Mouse (Mus musculus) limb, embryonic 14.5 days (tissue): ENCODE measurements around the gene Gpsm1. TPM values are rescaled to one million over a fixed set of nuclear protein-coding genes. Genes with fewer than 3 reads are reported as not detected.
"Not testable (repeated sequence)": the region's sequence is repeated elsewhere in the genome, so short reads cannot be mapped to it uniquely, and the experiment has no call there.

Experiments
- ATAC-seq: fragments of 200-750 bp; cut with Nextera tagmentation; 2 replicates; pipeline ENCODE4 v1.8.0; 2017; ENCODE audit warnings: low read depth, moderate number of reproducible peaks, moderate TSS enrichment; ENCODE audit not compliant: low FRiP score
- DNase-seq: peaks from one replicate; pipeline ENCODE4 v3.0.0-alpha.2; 2015; ENCODE audit warnings: low spot score
- H3K27ac ChIP-seq: fragments of 300-500 bp; sonication (generic); replicated peaks from 2 replicates; pipeline ENCODE4 v1.5.1; 2014; ENCODE audit warnings: low read depth, mild to moderate bottlenecking, low read length, moderate library complexity, mixed read lengths
- H3K27me3 ChIP-seq: fragments of 300-500 bp; sonication (generic); 2 replicates; pipeline ENCODE4 v1.6.1; 2014; ENCODE audit warnings: low read length, mixed read lengths; ENCODE audit not compliant: control insufficient read depth, insufficient read depth
- H3K36me3 ChIP-seq: fragments of 300-500 bp; sonication (generic); 2 replicates; pipeline ENCODE4 v1.6.1; 2014; ENCODE audit warnings: mild to moderate bottlenecking, low read length, moderate library complexity, mixed read lengths; ENCODE audit not compliant: control insufficient read depth, insufficient read depth
- H3K4me1 ChIP-seq: fragments of 300-500 bp; sonication (generic); 2 replicates; pipeline ENCODE4 v1.6.1; 2014; ENCODE audit warnings: antibody characterized with exemption, low read length, mixed read lengths; ENCODE audit not compliant: control insufficient read depth, insufficient read depth
- H3K4me2 ChIP-seq: fragments of 300-500 bp; sonication (generic); replicated peaks from 2 replicates; pipeline ENCODE4 v1.6.1; 2014; ENCODE audit warnings: low read depth, mild to moderate bottlenecking, low read length, moderate library complexity; ENCODE audit not compliant: severe bottlenecking
- H3K4me3 ChIP-seq: fragments of 300-500 bp; sonication (generic); replicated peaks from 2 replicates; pipeline ENCODE4 v1.5.1; 2014; ENCODE audit warnings: low read length
- H3K9ac ChIP-seq: fragments of 300-500 bp; sonication (generic); 2 replicates; pipeline ENCODE4 v1.6.1; 2014; ENCODE audit warnings: mild to moderate bottlenecking, low read depth, low read length, moderate library complexity; ENCODE audit not compliant: severe bottlenecking
- H3K9me3 ChIP-seq: fragments of 300-500 bp; sonication (generic); 2 replicates; pipeline ENCODE4 v1.6.1; 2016; ENCODE audit warnings: low read length; ENCODE audit not compliant: control insufficient read depth
- POLR2A ChIP-seq: fragments of 200-500 bp; IDR thresholded peaks from 2 replicates; pipeline ENCODE4 v1.8.0; 2012; ENCODE audit warnings: inconsistent platforms, mild to moderate bottlenecking, moderate library complexity, borderline replicate concordance; ENCODE audit not compliant: insufficient read depth, insufficient read length; ENCODE audit errors: extremely low read depth
- WGBS: fragments of 180-500 bp; shearing (Covaris S2); extraction: QIAGEN DNeasy Blood & Tissue Kit; methylation state at CpG from one replicate; pipeline ENCODE4 v1.1.7; 2014; 5-methylcytosine and 5-hydroxymethylcytosine counted together
- polyA plus RNA-seq, 2 experiments: library from polyadenylated mRNA; depleted of rRNA in 1 of 2; stranded (reverse) in 1 of 2; unstranded in 1 of 2; fragments of >200 nt; fragmentation: Nextera tagmentation in 1 of 2; extraction: Ambion mirVana in 1 of 2; gene quantifications; 2 replicates each; pipeline versions ENCODE4 v1.2.1 to v1.2.3; 2012 to 2014

The Gpsm1 gene
- polyA plus RNA-seq, 2 experiments, result 31.0 to 78.4 TPM

- H3K4me1 ChIP-seq, result no peaks in the 10 kb centered on the region
- no peak overlapping the region for H3K4me2 ChIP-seq
- DNase-seq, result peak; percentile 18
- WGBS, result 72% methylated on average over 10 of the region's 10 CpGs
- ATAC-seq, result no peak
- H3K9ac ChIP-seq, result 0 out of 2 replicates have a peak overlapping the region, but pooled peaks have one; percentile 2
- no peaks in the 10 kb centered on the region for H3K9me3 ChIP-seq
- no peak overlapping the region for H3K4me3 ChIP-seq
- TF ChIP-seq POLR2A, result no peak
- no peaks in the 10 kb centered on the region for H3K27me3 ChIP-seq
- 0 out of 2 replicates have a peak overlapping the region, but pooled peaks have one; percentile 8 for H3K27ac ChIP-seq
- H3K36me3 ChIP-seq, result peaks cover 75% of the 10 kb centered on the region
Measured at GRCm38 (mm10) chr2:26364738-26365465, 49.6 kb downstream of the Gpsm1 start.

GRCm38 (mm10) chr2:26367911-26368310 lies 52.6 kb downstream of the Gpsm1 start:
- Histone ChIP-seq H3K4me1 (no peaks in the 10 kb centered on the region), H3K4me2 (no peak overlapping the region), H3K4me3 (no peak overlapping the region), H3K9ac (no peak overlapping the region), H3K27me3 (no peaks in the 10 kb centered on the region), H3K27ac (no peak overlapping the region), H3K36me3 (peaks cover 98% of the 10 kb centered on the region), H3K9me3 (no peaks in the 10 kb centered on the region)
- WGBS, result 91% methylated on average over 6 of the region's 6 CpGs
- no peak for DNase-seq
- ATAC-seq, result no peak
- TF ChIP-seq POLR2A, result no peak

- H3K4me2 ChIP-seq, result no peak overlapping the region
- H3K9ac ChIP-seq, result no peak overlapping the region
- no peak for TF ChIP-seq POLR2A
- no peaks in the 10 kb centered on the region for H3K4me1 ChIP-seq
- peaks cover 98% of the 10 kb centered on the region for H3K36me3 ChIP-seq
- WGBS, result 95% methylated on average over 1 of the region's 1 CpGs
- no peaks in the 10 kb centered on the region for H3K27me3 ChIP-seq
- DNase-seq, result no peak
- ATAC-seq, result no peak
- no peaks in the 10 kb centered on the region for H3K9me3 ChIP-seq
- no peak overlapping the region for H3K27ac ChIP-seq
- no peak overlapping the region for H3K4me3 ChIP-seq
Measured at GRCm38 (mm10) chr2:26368572-26368971, 53.3 kb downstream of the Gpsm1 start.

- no peak for TF ChIP-seq POLR2A
- Histone ChIP-seq H3K4me1 (no peaks in the 10 kb centered on the region), H3K4me2 (no peak overlapping the region), H3K9ac (no peak overlapping the region), H3K36me3 (peaks cover 99% of the 10 kb centered on the region), H3K9me3 (no peaks in the 10 kb centered on the region), H3K27ac (no peak overlapping the region), H3K4me3 (no peak overlapping the region), H3K27me3 (no peaks in the 10 kb centered on the region)
- no peak for DNase-seq
- ATAC-seq, result no peak
- whole genome bisulfite sequencing, result 92% methylated on average over 8 of the region's 8 CpGs
Measured at GRCm38 (mm10) chr2:26372396-26372795, 57.1 kb downstream of the Gpsm1 start.

DNA sequence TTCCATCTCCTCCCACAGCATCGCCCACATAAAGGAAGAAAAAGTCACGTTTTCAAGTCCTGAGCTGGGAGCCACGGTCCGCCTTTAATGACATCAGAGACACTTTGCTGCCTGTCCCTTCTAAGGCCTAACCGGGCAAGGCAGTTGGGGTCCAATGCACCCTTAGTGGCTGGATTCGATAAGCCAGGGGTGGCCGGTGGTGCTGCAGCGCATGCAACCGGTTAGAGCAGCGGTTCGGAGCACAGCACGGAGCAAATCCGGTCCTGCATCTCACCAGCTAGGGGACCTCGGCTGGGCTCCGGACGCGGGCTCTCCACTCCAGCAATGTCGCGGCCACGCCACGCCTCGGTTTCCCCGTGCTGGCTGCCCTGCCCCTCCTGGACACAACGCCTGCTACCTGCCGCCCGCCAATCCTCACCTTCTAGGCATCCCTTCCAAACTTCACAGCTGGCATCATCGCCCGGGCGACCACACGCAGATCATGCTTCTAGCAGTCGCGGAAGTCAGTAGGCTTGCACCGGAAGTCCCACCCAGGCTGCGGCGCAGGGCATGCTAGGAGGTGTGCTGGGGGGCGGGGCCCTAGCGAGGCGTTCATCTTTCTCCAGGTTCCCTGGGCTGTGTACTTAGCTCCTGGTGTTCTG lies 64.9 kb downstream of the Gpsm1 start, which contains the start of gene Snapc4:
TSS of gene Snapc4 (minus strand) at position 523 of the 641 bp plus-strand sequence.
- 0 out of 2 replicates have a peak, but pooled peaks have one; percentile 45 for TF ChIP-seq POLR2A
- H3K9me3 ChIP-seq, result no peaks in the 10 kb centered on the region
- WGBS, result under 1% methylated on average over 31 of the region's 38 CpGs
- peak within 1 kb of the TSS; percentile 83 for H3K4me2 ChIP-seq
- ATAC-seq, result peak; percentile 95
- H3K4me3 ChIP-seq, result peak within 1 kb of the TSS; percentile 75
- peak within 1 kb of the TSS; percentile 72 for H3K9ac ChIP-seq
- peak; percentile 89 for DNase-seq
- H3K36me3 ChIP-seq, result peaks cover 63% of the 10 kb centered on the region
- H3K4me1 ChIP-seq, result peaks cover 6% of the 10 kb centered on the region; the same call in 1 of the 2 replicates
- no peak within 1 kb of the TSS for H3K27ac ChIP-seq
- no peaks in the 10 kb centered on the region for H3K27me3 ChIP-seq

DNA sequence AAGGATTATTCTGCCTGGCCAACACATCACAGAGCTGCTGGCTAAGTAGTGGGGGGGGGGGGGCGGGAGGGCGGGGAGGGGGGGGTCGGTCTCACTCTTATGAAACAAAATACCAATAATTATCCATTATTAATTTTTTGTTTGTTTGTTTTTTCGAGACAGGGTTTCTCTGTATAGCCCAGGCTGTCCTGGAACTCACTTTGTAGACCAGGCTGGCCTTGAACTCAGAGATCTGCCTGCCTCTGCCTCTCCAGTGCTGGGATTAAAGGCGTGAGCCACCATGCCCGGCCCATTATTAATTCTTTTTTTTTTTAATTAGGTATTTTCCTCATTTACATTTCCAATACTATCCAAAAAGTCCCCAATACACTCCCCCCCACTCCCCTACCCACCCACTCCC lies 65.6 kb downstream of the Gpsm1 start:
- H3K9me3 ChIP-seq, DNase-seq, H3K4me1 ChIP-seq, H3K27me3 ChIP-seq, H3K27ac ChIP-seq: not testable (repeated sequence)
- Histone ChIP-seq H3K4me2 (peak overlapping the region; percentile 83), H3K36me3 (peaks cover 64% of the 10 kb centered on the region), H3K4me3 (peak overlapping the region; percentile 75), H3K9ac (peak overlapping the region; percentile 72)
- WGBS, result 33% methylated on average over 6 of the region's 6 CpGs
- peak; percentile 43; the same call in 1 of the 2 replicates for ATAC-seq
